Mouse (Mus musculus) limb, embryonic 14.5 days (tissue): ENCODE results near the gene Tpi1. TPM values are rescaled to one million over a fixed set of nuclear protein-coding genes. Genes with fewer than 3 reads are reported as not detected.

Experiments
- ATAC-seq: fragments of 200-750 bp; cut with Nextera tagmentation; 2 replicates; pipeline ENCODE4 v1.8.0; 2017; ENCODE audit warnings: low read depth, moderate number of reproducible peaks, moderate TSS enrichment; ENCODE audit not compliant: low FRiP score
- DNase-seq: peaks from one replicate; pipeline ENCODE4 v3.0.0-alpha.2; 2015; ENCODE audit warnings: low spot score
- H3K27ac ChIP-seq: fragments of 300-500 bp; sonication (generic); replicated peaks from 2 replicates; pipeline ENCODE4 v1.5.1; 2014; ENCODE audit warnings: low read depth, mild to moderate bottlenecking, low read length, moderate library complexity, mixed read lengths
- H3K27me3 ChIP-seq: fragments of 300-500 bp; sonication (generic); 2 replicates; pipeline ENCODE4 v1.6.1; 2014; ENCODE audit warnings: low read length, mixed read lengths; ENCODE audit not compliant: control insufficient read depth, insufficient read depth
- H3K36me3 ChIP-seq: fragments of 300-500 bp; sonication (generic); 2 replicates; pipeline ENCODE4 v1.6.1; 2014; ENCODE audit warnings: mild to moderate bottlenecking, low read length, moderate library complexity, mixed read lengths; ENCODE audit not compliant: control insufficient read depth, insufficient read depth
- H3K4me1 ChIP-seq: fragments of 300-500 bp; sonication (generic); 2 replicates; pipeline ENCODE4 v1.6.1; 2014; ENCODE audit warnings: antibody characterized with exemption, low read length, mixed read lengths; ENCODE audit not compliant: control insufficient read depth, insufficient read depth
- H3K4me2 ChIP-seq: fragments of 300-500 bp; sonication (generic); replicated peaks from 2 replicates; pipeline ENCODE4 v1.6.1; 2014; ENCODE audit warnings: low read depth, mild to moderate bottlenecking, low read length, moderate library complexity; ENCODE audit not compliant: severe bottlenecking
- H3K4me3 ChIP-seq: fragments of 300-500 bp; sonication (generic); replicated peaks from 2 replicates; pipeline ENCODE4 v1.5.1; 2014; ENCODE audit warnings: low read length
- H3K9ac ChIP-seq: fragments of 300-500 bp; sonication (generic); 2 replicates; pipeline ENCODE4 v1.6.1; 2014; ENCODE audit warnings: mild to moderate bottlenecking, low read depth, low read length, moderate library complexity; ENCODE audit not compliant: severe bottlenecking
- H3K9me3 ChIP-seq: fragments of 300-500 bp; sonication (generic); 2 replicates; pipeline ENCODE4 v1.6.1; 2016; ENCODE audit warnings: low read length; ENCODE audit not compliant: control insufficient read depth
- POLR2A ChIP-seq: fragments of 200-500 bp; IDR thresholded peaks from 2 replicates; pipeline ENCODE4 v1.8.0; 2012; ENCODE audit warnings: inconsistent platforms, mild to moderate bottlenecking, moderate library complexity, borderline replicate concordance; ENCODE audit not compliant: insufficient read depth, insufficient read length; ENCODE audit errors: extremely low read depth
- WGBS: fragments of 180-500 bp; shearing (Covaris S2); extraction: QIAGEN DNeasy Blood & Tissue Kit; methylation state at CpG from one replicate; pipeline ENCODE4 v1.1.7; 2014; 5-methylcytosine and 5-hydroxymethylcytosine counted together
- polyA plus RNA-seq, 2 experiments: library from polyadenylated mRNA; depleted of rRNA in 1 of 2; stranded (reverse) in 1 of 2; unstranded in 1 of 2; fragments of >200 nt; fragmentation: Nextera tagmentation in 1 of 2; extraction: Ambion mirVana in 1 of 2; gene quantifications; 2 replicates each; pipeline versions ENCODE4 v1.2.1 to v1.2.3; 2012 to 2014

The Tpi1 gene
- polyA plus RNA-seq, 2 experiments = 744 to 825 TPM

DNA sequence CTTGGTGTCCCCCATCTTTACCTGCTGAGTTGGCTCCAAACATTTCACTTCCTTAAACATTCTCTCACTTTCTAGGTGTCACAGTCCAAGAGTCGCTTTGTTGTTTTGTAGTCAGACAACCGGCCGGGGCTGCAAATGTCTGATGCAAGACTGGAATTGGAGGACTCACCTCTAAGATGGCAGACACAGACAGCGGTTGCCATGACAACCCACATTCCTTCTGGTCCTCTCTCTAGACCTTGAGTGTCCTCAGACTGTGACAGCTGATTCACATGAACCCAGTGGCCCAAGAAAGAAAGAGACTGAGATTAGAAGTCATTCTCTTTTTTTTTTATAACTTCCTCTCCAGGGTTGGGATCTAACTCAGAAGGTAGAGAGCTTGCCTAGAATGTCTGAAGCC, 24.6 kb downstream of the Tpi1 start:
- DNase-seq (no peak), ATAC-seq (no peak)
- no peak overlapping the region for H3K27ac ChIP-seq
- no peak overlapping the region for H3K4me2 ChIP-seq
- H3K4me3 ChIP-seq = no peak overlapping the region
- H3K9ac ChIP-seq = no peak overlapping the region
- WGBS = 89% methylated on average over 4 of the region's 4 CpGs
- H3K9me3 ChIP-seq = no peaks in the 10 kb centered on the region
- H3K4me1 ChIP-seq = no peaks in the 10 kb centered on the region
- no peaks in the 10 kb centered on the region for H3K36me3 ChIP-seq
- H3K27me3 ChIP-seq = no peaks in the 10 kb centered on the region
- TF ChIP-seq POLR2A = no peak

DNA sequence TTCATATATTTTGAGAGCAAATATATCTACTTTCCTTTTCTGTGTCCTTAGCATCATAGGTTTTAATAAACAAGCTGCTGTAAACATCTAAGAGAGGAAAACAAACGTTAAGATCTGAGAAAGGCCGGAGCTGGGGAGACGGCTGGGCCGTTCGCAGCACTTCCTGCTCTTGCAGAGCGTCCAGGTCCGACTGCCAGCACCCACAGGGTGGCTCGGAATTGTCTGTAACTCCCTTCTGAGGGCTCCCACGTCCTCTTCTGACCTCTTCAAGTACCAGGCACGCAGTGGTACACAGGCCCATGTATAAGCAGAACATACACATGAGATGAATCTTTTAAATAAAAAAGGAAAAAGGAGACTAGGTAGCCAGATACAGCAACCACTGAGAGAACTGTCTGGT, 26.4 kb downstream of the Tpi1 start:
- Histone ChIP-seq H3K4me3 (no peak overlapping the region), H3K4me2 (no peak overlapping the region), H3K27ac (no peak overlapping the region), H3K9me3 (no peaks in the 10 kb centered on the region), H3K36me3 (no peaks in the 10 kb centered on the region), H3K9ac (no peak overlapping the region), H3K27me3 (no peaks in the 10 kb centered on the region), H3K4me1 (no peaks in the 10 kb centered on the region)
- ATAC-seq (no peak), DNase-seq (no peak)
- no peak for TF ChIP-seq POLR2A
- 73% methylated on average over 10 of the region's 10 CpGs for WGBS

DNA sequence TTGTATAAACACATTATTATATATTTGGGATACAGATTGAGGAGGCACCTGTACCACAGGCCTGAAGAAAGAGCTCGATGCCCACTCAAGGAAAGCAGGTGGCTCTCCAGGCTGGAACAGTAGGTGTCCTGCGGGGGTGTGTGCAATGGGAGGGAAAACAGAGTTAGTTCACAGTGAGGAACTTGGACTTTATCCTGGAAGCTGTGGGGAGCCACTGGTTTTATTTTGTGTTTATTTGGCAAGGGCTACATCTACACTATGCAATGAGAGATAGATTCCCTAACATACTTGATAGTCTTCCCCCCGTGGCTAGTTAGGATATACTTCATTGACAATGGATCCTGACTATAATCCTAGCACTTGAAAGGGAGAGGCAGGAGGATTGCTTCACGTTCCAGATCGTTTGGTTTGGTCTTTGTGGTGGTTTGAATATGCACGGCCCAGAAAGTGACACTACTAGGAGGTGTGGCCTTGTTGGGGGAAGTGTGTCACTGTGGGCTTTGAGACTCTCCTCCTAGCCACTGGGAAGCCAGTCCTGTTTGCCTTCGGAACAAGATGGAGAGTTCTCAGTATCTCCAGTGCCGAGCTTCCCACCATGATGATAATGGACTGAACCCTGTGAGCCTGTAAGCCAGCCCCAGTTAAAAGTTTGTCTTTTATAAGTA, 27.2 kb downstream of the Tpi1 start:
- WGBS = 49% methylated on average over 8 of the region's 8 CpGs
- no peak overlapping the region for H3K9ac ChIP-seq
- ATAC-seq = no peak

DNA sequence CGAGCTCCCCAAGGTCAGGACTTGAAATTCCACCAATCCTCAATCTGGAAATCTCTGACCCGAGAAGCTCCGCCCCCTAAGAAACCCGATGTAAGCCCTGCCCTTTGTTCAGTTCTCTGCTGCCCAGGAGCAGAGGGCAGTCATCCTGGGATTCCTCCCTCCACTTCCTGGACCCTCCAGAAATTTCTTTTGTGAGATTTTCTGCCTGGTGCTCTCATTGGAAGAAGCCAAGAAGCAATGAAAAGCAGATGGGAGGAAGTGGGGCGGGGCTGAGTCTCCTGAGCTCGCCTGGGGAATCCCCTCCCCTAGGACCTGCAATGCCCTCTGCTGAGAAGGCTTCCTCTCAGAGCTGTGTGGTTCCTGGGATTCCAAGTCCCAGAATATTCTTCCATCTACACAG, 31.7 kb downstream of the Tpi1 start:
- no peak for TF ChIP-seq POLR2A
- no peak overlapping the region for H3K27ac ChIP-seq
- no peak overlapping the region for H3K4me3 ChIP-seq
- H3K9me3 ChIP-seq = no peaks in the 10 kb centered on the region
- peak; percentile 77 for DNase-seq
- no peaks in the 10 kb centered on the region for H3K36me3 ChIP-seq
- no peaks in the 10 kb centered on the region for H3K27me3 ChIP-seq
- 19% methylated on average over 6 of the region's 6 CpGs for WGBS
- H3K4me1 ChIP-seq = peaks cover 15% of the 10 kb centered on the region
- H3K9ac ChIP-seq = no peak overlapping the region
- H3K4me2 ChIP-seq = no peak overlapping the region
- ATAC-seq = 0 out of 2 replicates have a peak, but pooled peaks have one; percentile 11

More for the DNA sequence above, 27.2 kb downstream of the Tpi1 start:
- no peak for TF ChIP-seq POLR2A
- no peak for DNase-seq
- no peak overlapping the region for H3K4me2 ChIP-seq
- H3K4me3 ChIP-seq = no peak overlapping the region
- H3K4me1 ChIP-seq = no peaks in the 10 kb centered on the region
- H3K9me3 ChIP-seq = no peaks in the 10 kb centered on the region
- no peaks in the 10 kb centered on the region for H3K36me3 ChIP-seq
- no peak overlapping the region for H3K27ac ChIP-seq
- no peaks in the 10 kb centered on the region for H3K27me3 ChIP-seq

DNA sequence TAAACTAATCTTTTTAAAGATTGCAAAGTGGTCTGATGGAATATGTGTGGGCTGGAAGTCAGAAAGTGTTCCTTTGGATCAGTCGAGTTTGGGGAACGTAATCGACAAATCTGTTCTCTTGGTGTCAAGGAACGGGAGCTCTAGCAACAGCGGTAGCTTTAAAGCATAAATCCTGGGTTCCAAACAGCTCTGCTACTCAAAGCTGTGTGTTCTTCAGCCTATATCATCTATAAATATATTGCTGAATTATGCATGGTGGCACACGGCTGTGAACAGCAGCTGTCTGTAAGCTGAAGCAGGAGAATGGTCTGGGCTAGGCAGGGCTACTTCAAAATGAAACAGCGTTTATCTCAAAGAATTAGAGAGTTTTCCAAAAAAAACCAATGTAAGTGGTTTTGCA, 33.2 kb downstream of the Tpi1 start:
- DNase-seq = no peak
- H3K27me3 ChIP-seq = no peaks in the 10 kb centered on the region
- TF ChIP-seq POLR2A = no peak
- H3K4me2 ChIP-seq = no peak overlapping the region
- no peak overlapping the region for H3K9ac ChIP-seq
- peaks cover 15% of the 10 kb centered on the region for H3K4me1 ChIP-seq
- 86% methylated on average over 7 of the region's 7 CpGs for WGBS
- H3K36me3 ChIP-seq = no peaks in the 10 kb centered on the region
- ATAC-seq = no peak
- H3K9me3 ChIP-seq = no peaks in the 10 kb centered on the region
- no peak overlapping the region for H3K27ac ChIP-seq
- no peak overlapping the region for H3K4me3 ChIP-seq
